Mouse (Mus musculus) bone marrow, adult 2 months (tissue): Measurements from ENCODE around the gene Lasp1.
A peak's percentile ranks its signal among the peaks of the same experiment; 100 is the strongest.

ENCODE experiments used
- CTCF ChIP-seq: fragments of 200-500 bp; IDR thresholded peaks from 2 replicates; pipeline ENCODE4 v1.5.1; 2011; ENCODE audit warnings: low read length, control low read depth; ENCODE audit not compliant: control insufficient read depth, insufficient read depth
- POLR2A ChIP-seq: fragments of 200-500 bp; IDR thresholded peaks from 2 replicates; pipeline ENCODE4 v1.6.1; 2011; ENCODE audit warnings: low read depth, mild to moderate bottlenecking, control low read depth, low read length, borderline replicate concordance; ENCODE audit not compliant: control insufficient read depth

GRCm38 (mm10) chr11:97777129-97777529 is 21.7 kb upstream of the Lasp1 start:
- no peak for TF ChIP-seq POLR2A
- 0 out of 2 replicates have a peak, but pooled peaks have one; percentile 3 for TF ChIP-seq CTCF
